Mouse (Mus musculus) ES-Bruce4 (cell line): ENCODE measurements around the gene Zfp217.

Experiments used
- CTCF ChIP-seq: IDR thresholded peaks from one replicate; pipeline ENCODE4 v1.8.1; 2011; ENCODE audit warnings: low read depth, low read length
- EP300 ChIP-seq: IDR thresholded peaks from 2 replicates; pipeline ENCODE4 v1.6.1; 2011; ENCODE audit warnings: low read depth, low read length; ENCODE audit not compliant: insufficient read depth
- POLR2A ChIP-seq: IDR thresholded peaks from one replicate; pipeline ENCODE4 v1.8.1; 2011; ENCODE audit warnings: low read length; ENCODE audit not compliant: insufficient read depth

- TF ChIP-seq CTCF, result no peak
- no peak for TF ChIP-seq POLR2A
- no peak for TF ChIP-seq EP300
Measured at GRCm38 (mm10) chr2:170192731-170193149, 44.8 kb upstream of the Zfp217 start.
